Mouse (Mus musculus): ENCODE results near the gene Hcar2. TPM values are rescaled to one million over a fixed set of nuclear protein-coding genes. Genes with fewer than 3 reads are reported as not detected.

Hcar2 gene
- 100 to 1,000 TPM in 1 of 2 experiments, 10 to 100 TPM in 1; 93.7 to 125 TPM for total RNA-seq (2023)

DNA sequence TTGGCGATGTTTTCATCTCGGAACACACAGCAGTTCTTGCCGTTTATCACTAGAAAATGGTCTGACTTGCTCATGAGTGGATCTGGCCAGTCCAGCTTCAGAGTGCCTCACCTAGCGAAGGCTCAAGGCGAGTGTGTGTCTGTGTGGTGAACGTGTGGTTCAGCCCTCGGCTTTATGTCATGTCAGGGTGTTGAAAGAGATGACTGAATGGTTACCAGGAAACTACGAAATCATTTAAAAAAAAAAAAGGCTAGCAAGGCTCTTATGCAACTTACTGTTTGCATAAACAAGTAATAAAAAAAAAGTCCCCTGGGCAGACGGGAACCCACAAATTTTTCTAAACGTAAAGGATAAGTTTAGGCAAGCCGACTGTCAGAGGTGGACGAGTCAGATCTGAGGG lies at the start of gene Hcar2:
Gene Hcar2 (minus strand): TSS at position 135 of the 400 bp plus-strand sequence.

DNA sequence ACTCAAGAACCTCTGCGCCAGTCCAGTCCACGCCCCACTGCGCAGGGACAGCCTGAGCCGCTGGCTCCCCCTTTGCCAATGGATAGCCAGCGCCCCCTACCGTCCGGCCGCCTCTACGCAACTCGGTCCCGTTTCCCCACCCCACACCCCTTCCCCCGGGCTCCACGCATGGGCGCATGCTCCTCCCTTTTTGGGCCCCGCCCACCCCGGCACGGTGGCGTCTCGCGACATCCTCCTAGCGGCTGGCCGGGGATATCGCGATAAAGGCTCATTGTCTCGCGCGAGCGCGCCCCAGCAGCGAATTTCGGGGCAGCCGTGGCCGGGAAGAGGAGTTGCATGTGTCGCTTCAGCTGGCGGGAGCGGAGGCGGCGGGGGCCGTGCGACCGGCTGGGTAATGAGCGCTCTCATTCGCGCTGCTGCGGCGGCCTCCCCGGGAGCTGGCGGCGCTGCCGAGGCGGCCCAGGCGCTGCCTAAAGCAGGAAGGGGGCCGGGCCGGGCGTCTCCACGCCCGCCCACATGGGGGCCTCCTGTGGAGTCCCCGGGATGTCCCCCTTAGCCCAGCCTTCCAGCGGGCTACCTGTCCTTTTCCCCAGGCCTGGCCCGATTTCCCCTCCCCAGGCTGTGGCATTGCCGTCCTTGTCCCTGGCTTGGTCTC lies 41.8 kb upstream of the Hcar2 start, which contains the start of gene Denr:
Gene Denr (plus strand): TSS at position 200 of the 655 bp plus-strand sequence.

DNA sequence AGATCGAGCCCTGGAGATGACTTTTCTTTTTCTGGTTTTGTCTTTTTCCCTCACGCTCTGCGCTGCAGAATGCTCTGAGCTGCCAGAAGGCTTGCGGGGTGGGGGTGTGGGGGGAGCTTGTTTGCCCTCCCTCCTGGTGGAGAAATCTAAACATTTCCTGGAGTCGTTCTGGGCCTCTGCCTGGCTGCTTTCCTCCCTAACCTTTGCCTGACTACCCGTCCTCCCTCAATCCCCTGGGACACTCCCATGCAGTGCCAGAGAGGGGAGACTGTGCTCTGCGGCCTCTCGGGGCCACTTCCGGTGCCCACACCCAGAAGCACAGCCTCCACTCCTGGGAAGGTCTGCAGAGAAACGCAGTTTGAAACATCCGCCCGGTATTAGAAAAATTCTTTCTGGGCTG lies 14.6 kb upstream of the Hcar2 start, which contains the start of gene Hcar1:
Gene Hcar1 (minus strand): TSS at position 93 of the 400 bp plus-strand sequence.

Other genes starting within 250 kb of the Hcar2 start
- 10 to 100 TPM; 83.3 to 95.2 TPM for gene Clip1, start 180.9 kb downstream of the Hcar2 start, total RNA-seq (2023)
- gene Zcchc8, start 144.4 kb downstream of the Hcar2 start, total RNA-seq (2023): 100 to 1,000 TPM in 1 of 2 experiments, 10 to 100 TPM in 1; 99.9 to 105 TPM
- 100 to 1,000 TPM in 1 of 2 experiments, 10 to 100 TPM in 1; 99.0 to 103 TPM for gene Rsrc2, start 116.1 kb downstream of the Hcar2 start, total RNA-seq (2023)
- 10 to 100 TPM; 33.8 to 38.0 TPM for gene Kntc1, start 115.8 kb downstream of the Hcar2 start, total RNA-seq (2023)
- not detected for gene Hcar1, start 14.5 kb upstream of the Hcar2 start, total RNA-seq (2023)
- gene Denr, start 41.7 kb upstream of the Hcar2 start, total RNA-seq (2023): 10 to 100 TPM; 20.1 to 24.9 TPM
- gene Gm43518, start 61.9 kb upstream of the Hcar2 start, total RNA-seq (2023): 1 to 10 TPM in 1 of 2 experiments, not detected in 1; 1.4 TPM
- gene Ccdc62, start 65.2 kb upstream of the Hcar2 start, total RNA-seq (2023): 1 to 10 TPM in 1 of 2 experiments, under 1 TPM in 1; 0.31 to 2.5 TPM
- gene Hip1r, start 108.1 kb upstream of the Hcar2 start, total RNA-seq (2023): 10 to 100 TPM; 73.4 to 78.7 TPM
- gene Vps37b, start 166.8 kb upstream of the Hcar2 start, total RNA-seq (2023): 10 to 100 TPM; 43.0 to 46.7 TPM
- gene Abcb9, start 230.3 kb upstream of the Hcar2 start, total RNA-seq (2023): 1 to 10 TPM; 5.4 to 6.5 TPM
- gene Ogfod2, start 246.8 kb upstream of the Hcar2 start, total RNA-seq (2023): 10 to 100 TPM; 13.0 to 14.2 TPM